Mouse (Mus musculus): ENCODE results near the gene Idh3a.
A peak's percentile ranks its signal among the peaks of the same experiment; 100 is the strongest.
"Not testable (repeated sequence)": the region's sequence is repeated elsewhere in the genome, so short reads cannot be mapped to it uniquely, and the experiment has no call there.

Idh3a gene

DNA sequence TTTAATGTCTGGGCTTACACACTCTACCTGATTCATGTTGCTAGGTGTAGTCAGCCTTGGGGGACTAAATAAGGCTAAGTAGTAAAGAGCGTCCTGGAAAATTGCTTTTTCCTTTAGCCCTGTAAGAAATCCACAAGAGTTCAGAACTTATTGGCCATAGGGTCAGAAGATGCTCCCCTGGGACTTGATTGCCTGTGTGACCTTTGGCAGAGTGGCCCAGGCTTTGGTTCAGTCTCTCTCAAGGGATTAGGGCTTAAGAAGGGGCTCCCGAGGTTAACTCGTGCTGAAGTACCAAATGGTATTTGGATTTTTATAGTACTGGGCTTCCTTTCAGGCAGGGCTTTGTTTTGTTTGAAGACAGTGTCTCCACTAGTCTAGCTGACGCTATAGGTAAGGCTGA lies 1.7 kb downstream of the Idh3a start:
- no peak for DNase-seq (ENCODE audit: low spot score)

DNA sequence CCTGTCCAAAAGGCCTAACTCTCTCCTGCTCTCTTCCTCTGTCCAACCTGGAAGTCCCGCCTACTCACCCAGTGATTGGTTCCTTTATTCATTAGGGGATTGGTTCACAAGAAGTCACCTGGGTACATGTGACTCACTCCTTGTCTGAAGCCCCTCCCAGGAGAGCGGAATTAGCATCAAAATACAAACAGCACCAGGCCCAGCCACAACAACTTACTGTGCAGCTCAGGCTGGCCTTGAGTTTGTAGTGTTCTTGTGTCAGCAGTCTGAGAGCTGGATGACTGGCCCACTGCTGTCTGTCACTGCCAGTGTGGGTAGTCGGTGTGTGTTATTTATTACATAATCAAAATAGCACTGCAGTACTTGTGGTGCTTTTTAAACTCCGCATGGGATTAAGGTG lies 7.5 kb downstream of the Idh3a start:
- DNase-seq (ENCODE audit: low spot score): not testable (repeated sequence)

GRCm38 (mm10) chr9:54596752-54597465 lies 10.8 kb downstream of the Idh3a start:
- no peak for DNase-seq (ENCODE audit: low spot score)

- no peak for DNase-seq (ENCODE audit: low spot score)
These were observed 16.3 kb downstream of the Idh3a start for GRCm38 (mm10) chr9:54602386-54602785.

DNA sequence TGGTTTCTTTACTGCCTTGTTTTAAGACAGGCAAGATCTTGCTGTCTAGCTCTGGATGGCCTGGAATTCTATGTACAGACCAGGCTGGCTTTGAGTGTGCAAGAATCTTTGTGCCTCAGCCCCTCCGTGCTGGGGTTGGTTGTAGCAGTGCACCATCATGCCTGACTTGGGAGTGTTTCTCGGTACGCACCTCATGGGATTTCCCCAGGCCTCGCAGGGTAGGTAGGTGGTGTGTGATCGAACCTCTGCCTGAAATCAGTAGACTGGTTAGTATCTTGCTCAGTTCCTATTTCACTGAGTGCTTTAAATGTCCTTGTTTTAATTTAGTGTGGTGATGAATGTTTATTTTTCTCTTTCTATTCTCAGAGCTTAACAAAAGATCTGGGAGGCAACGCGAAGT lies 16.8 kb downstream of the Idh3a start:
- DNase-seq (ENCODE audit: low spot score): no peak

DNA sequence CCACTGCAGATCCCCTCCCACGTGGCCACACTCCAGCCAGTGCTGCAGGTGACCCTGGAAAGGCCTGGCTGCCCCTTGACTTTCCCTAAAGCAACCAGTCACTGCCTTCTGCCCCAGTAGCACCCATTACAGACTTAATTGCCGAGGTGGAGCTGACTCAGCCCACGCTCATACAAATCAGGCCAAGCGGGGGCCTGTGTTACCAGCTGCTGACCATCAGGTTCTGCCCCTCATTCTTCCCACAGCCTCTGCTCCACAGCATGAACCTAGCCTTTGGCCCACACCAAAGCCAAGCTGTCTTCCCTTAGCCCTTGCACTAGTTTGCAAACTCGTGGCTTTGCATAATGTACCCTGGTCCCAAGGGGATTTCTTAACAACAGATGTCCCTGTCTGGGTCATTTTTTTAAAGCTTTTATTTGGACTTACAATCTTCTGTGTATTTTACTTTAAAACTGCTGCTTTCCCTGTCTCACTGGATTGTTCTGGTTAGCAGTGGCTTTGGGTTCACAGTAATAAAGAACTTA lies 18.1 kb downstream of the Idh3a start:
- no peak for DNase-seq (ENCODE audit: low spot score)

GRCm38 (mm10) chr9:54604886-54605285 lies 18.8 kb downstream of the Idh3a start:
- peak; percentile 31 for DNase-seq (ENCODE audit: low spot score)

DNA sequence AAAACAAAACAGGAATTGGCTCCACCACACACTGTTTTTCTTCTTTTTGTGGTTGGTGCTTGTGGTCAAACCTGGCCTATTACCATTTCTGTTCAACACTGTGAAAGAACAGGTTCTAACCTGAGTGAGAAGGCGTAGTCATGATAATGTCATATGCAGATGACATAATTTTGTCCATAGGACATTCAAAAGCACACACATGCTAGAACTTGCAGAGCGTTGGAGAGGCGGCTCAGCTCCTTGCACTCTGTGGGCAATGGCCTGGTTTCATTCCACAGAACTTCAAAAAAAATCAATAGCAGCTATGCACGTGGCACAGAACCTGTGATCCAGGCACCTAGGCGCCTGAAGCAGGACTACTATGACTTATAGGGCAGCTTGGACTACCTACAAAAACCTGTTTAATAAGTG lies 26.7 kb downstream of the Idh3a start:
- DNase-seq (ENCODE audit: low spot score): no peak

- peak; percentile 40 for DNase-seq (ENCODE audit: low spot score)
These were observed 28.2 kb downstream of the Idh3a start for GRCm38 (mm10) chr9:54614182-54614850.

DNA sequence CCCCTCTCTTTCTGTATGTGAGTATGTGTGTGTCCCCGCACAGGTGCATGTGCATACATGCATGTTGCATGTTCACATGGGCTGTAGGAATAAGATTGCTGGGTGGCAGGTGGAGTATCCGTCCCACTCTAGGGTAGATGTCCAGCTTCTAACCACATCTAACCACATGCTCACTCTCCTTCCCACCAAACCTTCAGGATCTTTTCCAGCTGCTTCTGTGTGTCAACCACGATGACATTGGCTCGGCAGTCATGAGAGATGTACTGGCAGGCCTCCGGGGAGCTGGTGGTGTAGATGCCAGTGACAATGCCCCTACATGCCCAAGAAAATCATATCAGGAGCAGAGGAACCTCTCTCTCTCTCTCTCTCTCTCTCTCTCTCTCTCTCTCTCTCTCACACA lies 41.1 kb downstream of the Idh3a start:
- no peak for DNase-seq (ENCODE audit: low spot score)

DNA sequence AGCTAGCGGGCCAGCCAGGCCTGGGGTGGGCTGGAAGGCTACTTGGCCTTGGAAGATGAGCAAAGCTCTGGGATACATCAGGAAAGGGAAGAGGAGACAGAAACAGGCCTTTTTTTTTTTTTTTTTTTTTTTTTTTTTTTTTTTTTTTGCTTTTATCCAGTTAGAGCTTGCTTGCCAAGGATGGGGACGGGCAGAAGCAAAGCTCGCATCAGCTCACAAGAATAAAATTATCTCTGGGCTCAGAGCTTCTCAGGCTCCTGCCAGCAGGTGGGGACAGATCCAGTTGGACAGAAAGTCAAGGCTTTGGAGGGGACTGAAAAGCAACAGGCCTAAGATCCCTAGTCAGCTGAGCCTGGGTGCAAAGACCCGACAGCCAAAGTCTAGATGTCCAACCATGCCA lies 42.6 kb downstream of the Idh3a start:
- DNase-seq (ENCODE audit: low spot score): no peak

DNA sequence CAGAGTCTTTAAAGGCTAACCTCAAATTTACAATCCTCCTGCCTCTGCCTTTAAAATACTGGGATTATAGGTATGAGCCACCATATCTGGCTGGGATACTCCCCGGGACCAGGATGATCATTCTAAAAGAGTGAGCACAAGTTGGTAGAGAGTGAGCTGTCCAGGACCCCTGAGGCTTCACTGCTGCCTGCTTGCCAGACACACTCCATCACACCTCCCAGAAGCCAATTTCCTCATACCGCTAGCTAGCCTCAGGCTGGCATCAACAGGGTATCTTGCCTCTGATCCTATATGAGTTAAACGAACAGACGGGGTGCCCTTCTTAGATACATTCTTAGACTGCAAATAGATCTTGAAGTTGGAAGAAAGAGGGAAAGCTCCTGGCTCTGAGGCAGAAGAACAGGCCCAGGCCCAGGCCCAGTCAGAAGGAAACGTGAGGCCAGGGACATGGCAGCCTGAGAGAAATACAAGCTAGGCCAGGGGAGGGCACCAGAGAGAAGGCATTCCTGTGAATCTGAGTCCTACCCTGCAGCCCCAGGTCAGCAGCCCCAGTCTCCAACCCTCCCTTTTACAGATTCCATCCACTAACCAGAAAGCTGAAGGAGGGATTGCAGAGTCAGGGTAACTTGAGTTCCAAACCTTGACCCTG lies 43.6 kb downstream of the Idh3a start:
- no peak for DNase-seq (ENCODE audit: low spot score)

GRCm38 (mm10) chr9:54630905-54631304 lies 44.8 kb downstream of the Idh3a start:
- no peak for DNase-seq (ENCODE audit: low spot score)

DNA sequence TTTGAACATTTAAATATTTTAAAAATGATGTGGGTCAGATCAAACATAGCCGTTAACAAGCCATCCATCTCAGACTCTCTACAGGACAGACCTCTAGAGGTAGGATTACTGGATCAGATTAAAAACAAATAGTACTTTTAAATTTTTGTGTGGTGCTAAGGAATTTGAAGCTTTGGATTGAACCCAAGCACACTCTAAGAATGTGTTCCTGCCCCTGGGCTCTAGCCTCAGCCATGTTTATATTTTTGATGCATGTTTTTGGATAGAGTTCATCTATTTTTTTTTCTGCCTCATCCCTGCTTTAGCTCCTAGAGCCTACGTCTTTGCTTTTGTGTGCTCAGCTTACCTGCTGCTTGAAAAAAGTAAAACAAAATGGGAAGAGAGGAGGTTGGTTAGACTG lies 47.3 kb downstream of the Idh3a start:
- no peak for DNase-seq (ENCODE audit: low spot score)

DNA sequence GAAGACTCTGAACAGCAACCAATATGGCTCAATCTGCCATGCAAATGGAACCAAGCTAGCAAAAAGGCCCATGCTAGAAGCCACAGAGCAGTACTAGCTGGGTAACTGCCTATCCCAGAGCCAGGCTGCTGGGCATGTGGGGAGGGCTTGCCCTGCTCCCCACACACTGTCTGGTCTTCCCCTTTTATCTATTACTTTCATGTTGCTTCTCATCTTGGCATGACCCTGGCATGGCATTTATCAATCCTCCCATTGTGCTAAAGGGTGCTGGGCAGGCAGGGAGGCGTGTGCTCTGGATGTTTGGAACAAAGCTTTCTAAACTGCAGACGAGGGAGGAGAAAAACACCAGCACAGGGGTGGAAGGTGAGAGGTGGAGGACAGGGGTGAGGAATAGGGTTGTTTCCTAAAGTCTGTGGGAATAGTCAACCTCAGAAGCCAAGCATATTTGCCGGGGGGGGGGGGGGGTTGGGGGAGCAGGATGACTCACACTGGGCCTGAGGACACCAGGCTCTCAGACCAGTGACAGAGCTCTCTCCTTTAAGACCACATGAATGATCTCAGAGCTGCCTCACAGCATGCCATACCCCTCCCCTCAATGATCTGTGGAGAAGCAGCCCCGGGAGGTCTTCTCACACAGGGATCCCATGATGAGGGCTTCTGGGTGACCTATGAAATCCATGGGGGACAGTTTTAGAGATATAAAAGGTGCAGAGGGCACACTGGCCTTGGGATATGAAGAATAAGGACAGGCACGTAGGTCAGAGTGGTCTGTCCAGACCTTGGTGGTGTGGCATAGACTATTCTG lies 51.6 kb downstream of the Idh3a start:
- no peak for DNase-seq (ENCODE audit: low spot score)

DNA sequence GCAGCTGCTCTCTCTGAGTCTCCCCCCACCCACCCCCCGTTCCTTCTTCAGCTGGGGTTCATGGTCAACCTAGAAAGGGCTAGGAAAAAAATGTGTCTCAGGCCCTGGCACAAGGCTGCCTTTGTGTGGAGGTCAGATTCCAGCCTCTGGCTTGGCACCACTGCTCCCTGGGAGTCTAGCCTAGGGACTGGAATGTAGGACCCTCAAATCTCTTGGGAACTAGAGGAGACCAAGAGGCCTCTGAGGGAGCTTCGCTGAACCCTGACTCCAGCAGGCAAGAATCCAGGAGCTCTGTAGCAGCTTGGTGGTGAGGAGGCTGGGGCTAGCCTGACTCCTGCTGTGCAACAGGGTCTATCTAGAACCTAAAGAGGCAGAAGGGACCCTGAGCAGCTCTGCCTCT lies 53.1 kb downstream of the Idh3a start:
- DNase-seq (ENCODE audit: low spot score): no peak

DNA sequence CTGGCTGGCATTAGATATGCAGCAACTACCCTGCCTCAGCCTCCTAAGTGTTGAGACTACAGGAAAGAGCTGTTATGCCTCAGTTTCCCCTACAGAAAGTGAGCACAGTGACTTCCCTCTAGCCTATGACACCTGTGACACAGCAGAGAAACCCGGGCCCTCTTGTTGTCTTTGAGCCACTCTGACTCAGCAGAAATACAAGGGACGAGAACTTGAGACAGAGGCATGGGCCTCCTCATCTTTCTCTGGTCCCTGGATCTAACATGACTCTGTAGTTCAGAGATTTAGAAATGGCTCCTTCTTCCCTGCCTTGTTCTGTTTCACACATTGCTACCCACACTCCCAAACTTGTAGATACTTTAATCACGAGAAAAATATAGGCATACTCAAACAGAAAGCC lies 55.4 kb downstream of the Idh3a start:
- no peak for DNase-seq (ENCODE audit: low spot score)

DNA sequence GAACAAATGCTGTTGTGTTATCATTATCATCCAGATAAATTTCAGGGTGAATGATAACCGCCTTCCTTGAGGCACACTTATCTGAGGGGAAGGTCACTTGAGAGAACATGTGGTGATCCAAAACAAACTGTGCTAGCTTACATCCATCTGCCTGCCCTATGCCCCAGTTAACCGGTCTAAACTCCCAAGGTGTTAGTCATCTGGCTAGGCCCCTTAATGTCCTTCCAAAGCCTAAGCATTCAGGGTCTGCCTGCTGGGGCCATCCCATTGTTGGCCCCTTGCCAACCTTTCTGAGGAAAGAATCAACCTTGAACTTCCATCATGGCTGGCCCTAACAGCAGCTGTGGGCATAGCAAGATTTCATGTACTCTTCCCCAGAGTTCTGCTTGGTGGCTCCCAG lies 56.0 kb downstream of the Idh3a start:
- DNase-seq (ENCODE audit: low spot score): no peak

- no peak for DNase-seq (ENCODE audit: low spot score)
These were observed 56.4 kb downstream of the Idh3a start for GRCm38 (mm10) chr9:54642556-54642955.

GRCm38 (mm10) chr9:54643179-54643578 lies 57.0 kb downstream of the Idh3a start:
- DNase-seq (ENCODE audit: low spot score): no peak

- no peak for DNase-seq (ENCODE audit: low spot score)
These were observed 59.4 kb downstream of the Idh3a start for GRCm38 (mm10) chr9:54645530-54645929.

DNA sequence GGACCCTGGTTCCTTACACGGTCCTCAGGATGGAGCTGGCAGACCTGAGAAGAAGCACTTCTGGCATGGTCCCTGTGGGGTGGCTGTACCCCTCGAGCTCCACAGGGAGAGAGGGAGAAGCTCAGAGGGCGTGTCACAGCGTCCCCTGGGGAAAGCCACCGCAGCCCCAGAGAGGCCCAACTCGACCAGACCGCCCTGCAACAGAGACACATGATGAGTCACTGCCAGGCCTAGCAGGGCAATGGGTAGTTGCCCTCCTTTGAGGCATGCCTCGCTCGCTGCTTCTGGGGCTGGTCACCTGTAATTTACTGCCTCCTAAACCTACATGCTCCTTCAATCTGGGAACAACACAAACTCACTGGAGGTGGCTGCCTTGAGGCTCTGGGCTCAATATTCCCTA lies 60.1 kb downstream of the Idh3a start:
- DNase-seq (ENCODE audit: low spot score): no peak

Data from yolk sac, embryonic 10.5 days (tissue).